10 mouse cellular contexts compared by ENCODE assay signal in the genomic region with DNA sequence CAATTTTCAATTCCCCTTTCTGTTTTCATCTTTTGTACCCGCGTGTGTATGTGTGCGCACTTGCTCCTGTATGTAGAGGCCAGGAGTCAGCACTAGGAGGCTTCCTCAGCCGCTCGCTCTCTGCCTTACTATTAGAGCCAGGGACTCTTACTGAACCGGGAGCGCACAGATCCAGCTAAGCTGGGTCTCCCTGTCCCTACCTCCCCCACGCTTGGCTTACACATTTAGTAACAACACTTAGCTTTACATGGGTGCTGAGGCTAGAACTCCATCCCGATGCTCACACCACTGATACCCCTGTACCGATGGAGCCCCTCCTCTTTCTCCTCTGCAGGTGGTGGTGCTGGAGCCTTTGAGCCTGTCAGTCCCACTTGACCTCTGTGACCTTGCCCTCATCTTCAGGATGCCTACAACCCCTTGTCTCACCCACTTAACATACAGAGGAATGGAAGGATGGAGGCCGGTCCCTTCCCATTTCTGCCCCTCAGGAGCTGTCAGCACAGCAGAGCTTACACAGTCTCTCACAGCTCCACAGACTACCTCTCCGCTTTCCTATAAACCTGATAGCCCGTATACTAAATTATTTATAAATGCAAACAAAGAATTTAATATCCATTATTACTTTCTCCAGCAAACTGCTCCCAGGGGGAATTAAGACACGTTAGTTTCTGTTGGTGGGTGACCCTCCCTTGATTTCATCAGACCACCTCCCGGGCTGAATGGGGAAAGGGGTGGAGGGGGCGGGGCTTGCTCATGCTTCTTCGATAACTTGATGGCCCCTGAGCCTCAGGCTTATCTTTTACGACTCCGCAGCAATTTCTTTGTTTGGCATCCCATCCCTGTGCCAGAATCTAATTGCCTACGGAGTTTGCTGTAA. TPM values are rescaled to one million over a fixed set of nuclear protein-coding genes. Genes with fewer than 3 reads are reported as not detected.
DNase-seq lines count a peak whose midpoint lies in the region; ATAC-seq and TF ChIP-seq lines count a peak whose summit lies in the region.
"Had no signal": no experiment of that assay in that cellular context is flagged by ENCODE, and none has a peak within 500 bp of the region (broad histone marks: within the 10 kb centered on the region; RNA-seq: fewer than 3 reads in every experiment).

No protein-coding gene starts in this region.

- H3K4me3 ChIP-seq in lung, embryonic 14.5 days (ENCODE audit: low read depth, low read length) = no peak overlapping the region
- H3K4me3 ChIP-seq in lung, postnatal 0 days (ENCODE audit: low read depth, low read length) = no peak overlapping the region
- H3K4me3 ChIP-seq in forebrain, embryonic 15.5 days = peak overlapping the region; percentile 34
- peak overlapping the region; percentile 25 for H3K4me3 ChIP-seq in limb, embryonic 15.5 days
- H3K4me3 ChIP-seq in stomach, embryonic 16.5 days (replicated peaks; ENCODE audit: low read length) = peak overlapping the region; percentile 4; the same call in 1 of the 2 replicates

- no peak for TF ChIP-seq EP300 in lung, postnatal 0 days (IDR thresholded peaks at IDR 0.05)

- H3K27me3 ChIP-seq in lung, embryonic 14.5 days (ENCODE audit: insufficient read depth, low read length) = no peaks in the 10 kb centered on the region
- H3K27me3 ChIP-seq in lung, postnatal 0 days (replicated peaks; ENCODE audit: insufficient read depth, low read length) = no peaks in the 10 kb centered on the region
- H3K27me3 ChIP-seq in forebrain, embryonic 15.5 days = no peaks in the 10 kb centered on the region
- H3K27me3 ChIP-seq in limb, embryonic 15.5 days = peaks cover 17% of the 10 kb centered on the region; the same call in 1 of the 2 replicates
- H3K27me3 ChIP-seq in stomach, embryonic 16.5 days (ENCODE audit: control insufficient read depth, insufficient read depth, low read length) = no peaks in the 10 kb centered on the region

- H3K36me3 ChIP-seq in lung, embryonic 14.5 days (ENCODE audit: insufficient read depth) = no peaks in the 10 kb centered on the region
- no peaks in the 10 kb centered on the region for H3K36me3 ChIP-seq in lung, postnatal 0 days (ENCODE audit: insufficient read depth, low read length)
- no peaks in the 10 kb centered on the region for H3K36me3 ChIP-seq in forebrain, embryonic 15.5 days
- H3K36me3 ChIP-seq in limb, embryonic 15.5 days = no peaks in the 10 kb centered on the region
- no peaks in the 10 kb centered on the region for H3K36me3 ChIP-seq in stomach, embryonic 16.5 days (ENCODE audit: control insufficient read depth, insufficient read depth, low read length)

- no peak for ATAC-seq in lung, embryonic 14.5 days (ENCODE audit: insufficient read depth)
- ATAC-seq in lung, postnatal 0 days = no peak
- 0 out of 2 replicates have a peak, but pooled peaks have one; percentile 32 for ATAC-seq in forebrain, embryonic 15.5 days (replicated peaks)
- 0 out of 2 replicates have a peak, but pooled peaks have one; percentile 35 for ATAC-seq in limb, embryonic 15.5 days (ENCODE audit: insufficient number of reproducible peaks, low FRiP score, low TSS enrichment, low read depth)
- 0 out of 2 replicates have a peak, but pooled peaks have one; percentile 6 for ATAC-seq in stomach, embryonic 16.5 days (ENCODE audit: insufficient read depth, low FRiP score)
- ATAC-seq: Patski had no signal

- H3K27ac ChIP-seq in lung, embryonic 14.5 days (ENCODE audit: low read depth) = no peak overlapping the region
- H3K27ac ChIP-seq in lung, postnatal 0 days (ENCODE audit: low read length) = no peak overlapping the region
- H3K27ac ChIP-seq in forebrain, embryonic 15.5 days (replicated peaks) = no peak overlapping the region
- H3K27ac ChIP-seq in limb, embryonic 15.5 days = no peak overlapping the region
- no peak overlapping the region for H3K27ac ChIP-seq in stomach, embryonic 16.5 days (ENCODE audit: low read length)

- H3K9me3 ChIP-seq in lung, embryonic 14.5 days (ENCODE audit: low read depth, low read length) = no peaks in the 10 kb centered on the region
- no peaks in the 10 kb centered on the region for H3K9me3 ChIP-seq in lung, postnatal 0 days (ENCODE audit: low read length)
- H3K9me3 ChIP-seq in forebrain, embryonic 15.5 days = no peaks in the 10 kb centered on the region
- no peaks in the 10 kb centered on the region for H3K9me3 ChIP-seq in limb, embryonic 15.5 days
- H3K9me3 ChIP-seq in stomach, embryonic 16.5 days (replicated peaks; ENCODE audit: control insufficient read depth, low read length) = peaks cover 4% of the 10 kb centered on the region; the same call in 1 of the 2 replicates

- no peak for DNase-seq in lung, embryonic 14.5 days
- DNase-seq in lung, postnatal 0 days (ENCODE audit: low spot score) = no peak
- DNase-seq in left cerebral cortex, postnatal 4 days = no peak
- no peak for DNase-seq in left cerebral cortex, postnatal 25 days (ENCODE audit: low spot score in 2 of 2)
- DNase-seq in gastrocnemius, postnatal 4 days (ENCODE audit: low spot score in 2 of 2) = no peak

- H3K4me2 ChIP-seq in lung, embryonic 14.5 days = peak overlapping the region; percentile 49
- no peak overlapping the region for H3K4me2 ChIP-seq in lung, postnatal 0 days (replicated peaks; ENCODE audit: low read depth, low read length)
- peak overlapping the region; percentile 48 for H3K4me2 ChIP-seq in forebrain, embryonic 15.5 days (replicated peaks)
- peak overlapping the region; percentile 49 for H3K4me2 ChIP-seq in limb, embryonic 15.5 days
- peak overlapping the region; percentile 42 for H3K4me2 ChIP-seq in stomach, embryonic 16.5 days (ENCODE audit: low read depth, low read length)

- intact Hi-C loops in left cerebral cortex, postnatal 4 days (cut with DNase I) = no loop called here
- intact Hi-C loops in left cerebral cortex, postnatal 25 days (cut with DNase I) = loop anchor here (1.0 to 10.0 kb wide), 4 partner anchors 81 to 403 kb away; no protein-coding TSS in a partner anchor

- 36% methylated on average over 20 of the region's 20 CpGs for WGBS in lung, embryonic 14.5 days
- WGBS in lung, postnatal 0 days = 37% methylated on average over 20 of the region's 20 CpGs
- WGBS in forebrain, embryonic 15.5 days = 33% methylated on average over 20 of the region's 20 CpGs
- WGBS in limb, embryonic 15.5 days = 35% methylated on average over 20 of the region's 20 CpGs
- 39% methylated on average over 20 of the region's 20 CpGs for WGBS in stomach, embryonic 16.5 days

- no peaks in the 10 kb centered on the region for H3K4me1 ChIP-seq in lung, embryonic 14.5 days (ENCODE audit: insufficient read depth)
- H3K4me1 ChIP-seq in lung, postnatal 0 days (ENCODE audit: insufficient read depth, low read depth, low read length) = no peaks in the 10 kb centered on the region
- peaks cover 4% of the 10 kb centered on the region for H3K4me1 ChIP-seq in forebrain, embryonic 15.5 days
- H3K4me1 ChIP-seq in limb, embryonic 15.5 days = peaks cover 3% of the 10 kb centered on the region
- no peaks in the 10 kb centered on the region for H3K4me1 ChIP-seq in stomach, embryonic 16.5 days (ENCODE audit: control insufficient read depth, insufficient read depth, low read length)

- H3K9ac ChIP-seq in lung, embryonic 14.5 days = no peak overlapping the region
- H3K9ac ChIP-seq in lung, postnatal 0 days (replicated peaks; ENCODE audit: low read depth) = no peak overlapping the region
- 0 out of 2 replicates have a peak overlapping the region, but pooled peaks have one; percentile 9 for H3K9ac ChIP-seq in forebrain, embryonic 15.5 days (replicated peaks)
- no peak overlapping the region for H3K9ac ChIP-seq in limb, embryonic 15.5 days
- no peak overlapping the region for H3K9ac ChIP-seq in stomach, embryonic 16.5 days (ENCODE audit: low read length)

- no peak for TF ChIP-seq CTCF in lung, embryonic 14.5 days (IDR thresholded peaks at IDR 0.05; ENCODE audit: low read depth)
- no peak for TF ChIP-seq CTCF in lung, postnatal 0 days (IDR thresholded peaks at IDR 0.05)

RNA-seq across cellular contexts. Expression of a gene that starts 7.7 kb away (rescaled TPM):
- 3.0 and 3.2 TPM in 2 replicates for polyA plus RNA-seq in lung, embryonic 14.5 days (2014; fragmentation: Nextera tagmentation; extraction: Ambion mirVana)
- polyA plus RNA-seq in lung, postnatal 0 days (2015; fragmentation: Nextera tagmentation; extraction: Ambion mirVana) = 3.7 and 4.0 TPM in 2 replicates
- polyA plus RNA-seq in forebrain, embryonic 15.5 days (2015; fragmentation: Nextera tagmentation; extraction: Ambion mirVana) = 2.7 and 3.4 TPM in 2 replicates
- polyA plus RNA-seq in limb, embryonic 15.5 days (2015; fragmentation: Nextera tagmentation; extraction: Ambion mirVana) = 2.6 and 2.8 TPM in 2 replicates
- polyA plus RNA-seq in stomach, embryonic 16.5 days (2015; fragmentation: Nextera tagmentation; extraction: Ambion mirVana) = 3.5 and 3.7 TPM in 2 replicates
- 10 to 100 TPM; 12.5 to 12.8 TPM for total RNA-seq in left cerebral cortex, postnatal 4 days (2021)
- 10 to 100 TPM; 19.2 to 21.6 TPM for total RNA-seq in left cerebral cortex, postnatal 25 days (2021)
- total RNA-seq in gastrocnemius, postnatal 4 days (2021) = 1 to 10 TPM; 6.8 to 7.2 TPM

RNA-seq across cellular contexts. Expression of a gene that starts 43.8 kb away (rescaled TPM):
- not detected in 2 replicates for polyA plus RNA-seq in lung, embryonic 14.5 days (2014; fragmentation: Nextera tagmentation; extraction: Ambion mirVana)
- polyA plus RNA-seq in lung, postnatal 0 days (2015; fragmentation: Nextera tagmentation; extraction: Ambion mirVana) = not detected in 2 replicates
- polyA plus RNA-seq in forebrain, embryonic 15.5 days (2015; fragmentation: Nextera tagmentation; extraction: Ambion mirVana) = not detected in 2 replicates
- polyA plus RNA-seq in limb, embryonic 15.5 days (2015; fragmentation: Nextera tagmentation; extraction: Ambion mirVana) = not detected in 2 replicates
- polyA plus RNA-seq in stomach, embryonic 16.5 days (2015; fragmentation: Nextera tagmentation; extraction: Ambion mirVana) = not detected in 2 replicates
- not detected for total RNA-seq in left cerebral cortex, postnatal 4 days (2021)
- total RNA-seq in left cerebral cortex, postnatal 25 days (2021) = not detected
- total RNA-seq in gastrocnemius, postnatal 4 days (2021) = not detected
- total RNA-seq: layer of hippocampus, postnatal 36 days had no signal
- polyA plus RNA-seq: Patski had no signal

RNA-seq across cellular contexts. Expression of a gene that starts 45.4 kb away (rescaled TPM):
- polyA plus RNA-seq in lung, embryonic 14.5 days (2014; fragmentation: Nextera tagmentation; extraction: Ambion mirVana) = 0.24 and 0.69 TPM in 2 replicates
- 17.9 and 21.6 TPM in 2 replicates for polyA plus RNA-seq in lung, postnatal 0 days (2015; fragmentation: Nextera tagmentation; extraction: Ambion mirVana)
- polyA plus RNA-seq in forebrain, embryonic 15.5 days (2015; fragmentation: Nextera tagmentation; extraction: Ambion mirVana) = not detected in 2 replicates
- polyA plus RNA-seq in limb, embryonic 15.5 days (2015; fragmentation: Nextera tagmentation; extraction: Ambion mirVana) = 0.19 and 0.32 TPM in 2 replicates
- polyA plus RNA-seq in stomach, embryonic 16.5 days (2015; fragmentation: Nextera tagmentation; extraction: Ambion mirVana) = 19.3 and 25.1 TPM in 2 replicates
- not detected for total RNA-seq in left cerebral cortex, postnatal 4 days (2021)
- not detected for total RNA-seq in left cerebral cortex, postnatal 25 days (2021)
- not detected for total RNA-seq in gastrocnemius, postnatal 4 days (2021)
- total RNA-seq: layer of hippocampus, postnatal 36 days had no signal
- polyA plus RNA-seq: Patski had no signal

RNA-seq across cellular contexts. Expression of a gene that starts 47.7 kb away (rescaled TPM):
- not detected in 2 replicates for polyA plus RNA-seq in lung, embryonic 14.5 days (2014; fragmentation: Nextera tagmentation; extraction: Ambion mirVana)
- not detected in 2 replicates for polyA plus RNA-seq in lung, postnatal 0 days (2015; fragmentation: Nextera tagmentation; extraction: Ambion mirVana)
- polyA plus RNA-seq in forebrain, embryonic 15.5 days (2015; fragmentation: Nextera tagmentation; extraction: Ambion mirVana) = not detected in 2 replicates
- not detected in 2 replicates for polyA plus RNA-seq in limb, embryonic 15.5 days (2015; fragmentation: Nextera tagmentation; extraction: Ambion mirVana)
- polyA plus RNA-seq in stomach, embryonic 16.5 days (2015; fragmentation: Nextera tagmentation; extraction: Ambion mirVana) = not detected in 2 replicates
- total RNA-seq in left cerebral cortex, postnatal 4 days (2021) = not detected
- not detected for total RNA-seq in left cerebral cortex, postnatal 25 days (2021)
- not detected for total RNA-seq in gastrocnemius, postnatal 4 days (2021)
- total RNA-seq: layer of hippocampus, postnatal 36 days had no signal
- polyA plus RNA-seq: Patski had no signal

RNA-seq across cellular contexts. Expression of a gene that starts 51.2 kb away (rescaled TPM):
- polyA plus RNA-seq in lung, embryonic 14.5 days (2014; fragmentation: Nextera tagmentation; extraction: Ambion mirVana) = 2.6 and 3.7 TPM in 2 replicates
- polyA plus RNA-seq in lung, postnatal 0 days (2015; fragmentation: Nextera tagmentation; extraction: Ambion mirVana) = 8.3 and 8.5 TPM in 2 replicates
- polyA plus RNA-seq in forebrain, embryonic 15.5 days (2015; fragmentation: Nextera tagmentation; extraction: Ambion mirVana) = 0.98 and 1.1 TPM in 2 replicates
- polyA plus RNA-seq in limb, embryonic 15.5 days (2015; fragmentation: Nextera tagmentation; extraction: Ambion mirVana) = 5.3 and 5.5 TPM in 2 replicates
- 12.7 and 16.4 TPM in 2 replicates for polyA plus RNA-seq in stomach, embryonic 16.5 days (2015; fragmentation: Nextera tagmentation; extraction: Ambion mirVana)
- 1 to 10 TPM in 1 of 2 experiments, under 1 TPM in 1; 0.74 to 1.4 TPM for total RNA-seq in left cerebral cortex, postnatal 4 days (2021)
- total RNA-seq in left cerebral cortex, postnatal 25 days (2021) = 1 to 10 TPM; 2.2 to 3.7 TPM
- total RNA-seq in gastrocnemius, postnatal 4 days (2021) = 1 to 10 TPM; 3.7 to 5.5 TPM

Comparison
In these comparisons a context has a peak if more than half of its experiments do, and no peak if none do; other contexts are left out.
1. RNA of a gene that starts 45.4 kb away (polyA plus RNA-seq): 17.9 to 21.6 TPM in lung, postnatal 0 days and 19.3 to 25.1 TPM in stomach, embryonic 16.5 days; 0.24 to 0.69 TPM in lung, embryonic 14.5 days, 0.19 to 0.32 TPM in limb, embryonic 15.5 days and not detected in forebrain, embryonic 15.5 days; every median in the first group is over 10 times any median in the second.
2. ATAC-seq: peak in forebrain, embryonic 15.5 days (single experiment), limb, embryonic 15.5 days (single experiment) and stomach, embryonic 16.5 days (single experiment); none in lung, embryonic 14.5 days (single experiment) and lung, postnatal 0 days (single experiment).
3. H3K4me3 ChIP-seq: peak in forebrain, embryonic 15.5 days (single experiment), limb, embryonic 15.5 days (single experiment) and stomach, embryonic 16.5 days (single experiment); none in lung, embryonic 14.5 days (single experiment) and lung, postnatal 0 days (single experiment).